Mouse (Mus musculus) heart, adult 2 months (tissue): ENCODE measurements at regions not wholly inside any gene's neighbourhood (a gene's known extent, or its start where the extent isn't known, plus 50 kb on each side); places are given as distances from the start of the nearest gene placed in this dataset.

Source experiments
- DNase-seq, 2 experiments: peaks; one replicate each; pipeline ENCODE4 v3.0.0; 2021
- H3K27ac ChIP-seq: fragments of 200-600 bp; 2 replicates; pipeline ENCODE4 v1.8.1; 2022
- H3K27me3 ChIP-seq: fragments of 200-500 bp; 2 replicates; pipeline ENCODE4 v1.6.1; 2012; ENCODE audit warnings: mild to moderate bottlenecking, low read length, inconsistent platforms, mixed read lengths; ENCODE audit not compliant: control insufficient read depth, insufficient read depth
- H3K36me3 ChIP-seq: fragments of 200-500 bp; 2 replicates; pipeline ENCODE4 v1.6.1; 2012; ENCODE audit warnings: low read length, inconsistent platforms; ENCODE audit not compliant: control insufficient read depth, insufficient read depth
- H3K4me1 ChIP-seq: fragments of 200-500 bp; 2 replicates; pipeline ENCODE4 v1.6.1; 2011; ENCODE audit warnings: low read length; ENCODE audit not compliant: control insufficient read depth, insufficient read depth
- H3K4me3 ChIP-seq: fragments of 200-600 bp; 2 replicates; pipeline ENCODE4 v1.8.1; 2022
- H3K79me2 ChIP-seq: fragments of 200-500 bp; replicated peaks from 2 replicates; pipeline ENCODE4 v1.6.1; 2012; ENCODE audit warnings: mild to moderate bottlenecking, inconsistent platforms, low read length, moderate library complexity, mixed read lengths; ENCODE audit not compliant: control insufficient read depth, insufficient read depth
- H3K9ac ChIP-seq: fragments of 200-500 bp; 2 replicates; pipeline ENCODE4 v1.6.1; 2012; ENCODE audit warnings: low read depth, mild to moderate bottlenecking, control low read depth, inconsistent platforms, low read length, mixed read lengths
- CTCF ChIP-seq: fragments of 200-600 bp; IDR thresholded peaks from 2 replicates; pipeline ENCODE4 v1.8.1; 2022; ENCODE audit warnings: antibody characterized with exemption, mild to moderate bottlenecking, moderate library complexity
- EP300 ChIP-seq: fragments of 200-500 bp; IDR thresholded peaks from 2 replicates; pipeline ENCODE4 v1.6.1; 2011; ENCODE audit warnings: low read depth, low read length, control low read depth; ENCODE audit not compliant: insufficient read depth
- POLR2A ChIP-seq: fragments of 200-500 bp; IDR thresholded peaks from 2 replicates; pipeline ENCODE4 v1.6.1; 2011; ENCODE audit warnings: mild to moderate bottlenecking, low read depth, low read length, control low read depth; ENCODE audit not compliant: insufficient read depth
- WGBS: fragments of 180-500 bp; shearing (Covaris S2); methylation state at CpG from one replicate; pipeline ENCODE4 v1.1.7; 2018; 5-methylcytosine and 5-hydroxymethylcytosine counted together
- intact Hi-C: fragments of 180-260 bp; cut with DNase I; formaldehyde crosslinking; loops from one replicate; pipeline ENCODE4 v1.15.1; 2025

GRCm38 (mm10) chr12:12765490-12766058 lies 176.1 kb downstream of the Mycn start:
- H3K4me1 ChIP-seq = no peaks in the 10 kb centered on the region
- H3K27ac ChIP-seq = no peak overlapping the region
- no peak overlapping the region for H3K9ac ChIP-seq
- H3K27me3 ChIP-seq = no peaks in the 10 kb centered on the region
- intact Hi-C loops = no loop called here
- TF ChIP-seq CTCF = no peak
- TF ChIP-seq EP300 = no peak
- no peak for TF ChIP-seq POLR2A
- WGBS = 54% methylated on average over 7 of the region's 7 CpGs
- H3K79me2 ChIP-seq = no peaks in the 10 kb centered on the region
- DNase-seq = no peak
- H3K36me3 ChIP-seq = no peaks in the 10 kb centered on the region
- no peak overlapping the region for H3K4me3 ChIP-seq

- WGBS = 58% methylated on average over 8 of the region's 8 CpGs
Observed at GRCm38 (mm10) chr12:12765055-12765454, 176.7 kb downstream of the Mycn start.

GRCm38 (mm10) chr12:12764586-12764985 lies 177.1 kb downstream of the Mycn start:
- WGBS = 83% methylated on average over 4 of the region's 4 CpGs
- TF ChIP-seq CTCF (no peak), POLR2A (no peak), EP300 (no peak)
- H3K27me3 ChIP-seq = no peaks in the 10 kb centered on the region
- no peak overlapping the region for H3K27ac ChIP-seq
- intact Hi-C loops = no loop called here
- DNase-seq = no peak
- no peak overlapping the region for H3K4me3 ChIP-seq
- H3K4me1 ChIP-seq = no peaks in the 10 kb centered on the region
- H3K9ac ChIP-seq = no peak overlapping the region
- H3K79me2 ChIP-seq = no peaks in the 10 kb centered on the region
- no peaks in the 10 kb centered on the region for H3K36me3 ChIP-seq

More at GRCm38 (mm10) chr12:12765055-12765454, 176.7 kb downstream of the Mycn start:
- TF ChIP-seq POLR2A = no peak
- H3K9ac ChIP-seq = no peak overlapping the region
- no peaks in the 10 kb centered on the region for H3K27me3 ChIP-seq
- H3K27ac ChIP-seq = no peak overlapping the region
- H3K79me2 ChIP-seq = no peaks in the 10 kb centered on the region
- H3K36me3 ChIP-seq = no peaks in the 10 kb centered on the region
- DNase-seq = no peak
- H3K4me1 ChIP-seq = no peaks in the 10 kb centered on the region
- intact Hi-C loops = no loop called here
- H3K4me3 ChIP-seq = no peak overlapping the region

- DNase-seq = no peak
- Histone ChIP-seq H3K36me3 (no peaks in the 10 kb centered on the region), H3K4me3 (no peak overlapping the region), H3K27ac (no peak overlapping the region), H3K4me1 (no peaks in the 10 kb centered on the region), H3K9ac (no peak overlapping the region), H3K27me3 (no peaks in the 10 kb centered on the region), H3K79me2 (no peaks in the 10 kb centered on the region)
- WGBS = 88% methylated on average over 2 of the region's 2 CpGs
- intact Hi-C loops = no loop called here
- no peak for TF ChIP-seq EP300
- no peak for TF ChIP-seq POLR2A
Observed at GRCm38 (mm10) chr12:12756301-12756948, 185.3 kb downstream of the Mycn start.

- Histone ChIP-seq H3K36me3 (no peaks in the 10 kb centered on the region), H3K79me2 (no peaks in the 10 kb centered on the region), H3K4me3 (no peak overlapping the region), H3K27me3 (no peaks in the 10 kb centered on the region), H3K9ac (no peak overlapping the region), H3K27ac (no peak overlapping the region), H3K4me1 (no peaks in the 10 kb centered on the region)
- 74% methylated on average over 9 of the region's 9 CpGs for WGBS
- TF ChIP-seq CTCF = no peak
- no peak for TF ChIP-seq POLR2A
- TF ChIP-seq EP300 = no peak
- DNase-seq = no peak
- intact Hi-C loops = no loop called here
Observed at GRCm38 (mm10) chr12:12753849-12754248, 187.9 kb downstream of the Mycn start.

- no peak overlapping the region for H3K27ac ChIP-seq
- DNase-seq = no peak
- H3K79me2 ChIP-seq = no peaks in the 10 kb centered on the region
- H3K9ac ChIP-seq = no peak overlapping the region
- no peaks in the 10 kb centered on the region for H3K4me1 ChIP-seq
- WGBS = 91% methylated on average over 10 of the region's 10 CpGs
- intact Hi-C loops = no loop called here
- no peaks in the 10 kb centered on the region for H3K27me3 ChIP-seq
- TF ChIP-seq CTCF (no peak), EP300 (no peak), POLR2A (no peak)
- H3K36me3 ChIP-seq = no peaks in the 10 kb centered on the region
- H3K4me3 ChIP-seq = no peak overlapping the region
Observed at GRCm38 (mm10) chr12:12751670-12752426, 189.9 kb downstream of the Mycn start.
